Mouse (Mus musculus) cortical plate, adult 2 months (tissue): Measurements from ENCODE around the gene Abl2. TPM values are rescaled to one million over a fixed set of nuclear protein-coding genes. Genes with fewer than 3 reads are reported as not detected.

Experiments used
- H3K27ac ChIP-seq: fragments of 200-500 bp; 2 replicates; pipeline ENCODE4 v1.5.1; 2012; ENCODE audit warnings: low read length, control low read depth, inconsistent platforms; ENCODE audit not compliant: insufficient read depth
- H3K4me1 ChIP-seq: fragments of 200-500 bp; 2 replicates; pipeline ENCODE4 v1.6.1; 2011; ENCODE audit warnings: low read length; ENCODE audit not compliant: control insufficient read depth, insufficient read depth
- H3K4me3 ChIP-seq: fragments of 200-500 bp; 2 replicates; pipeline ENCODE4 v1.5.1; 2011; ENCODE audit warnings: mild to moderate bottlenecking, low read length, control low read depth; ENCODE audit not compliant: insufficient read depth
- CTCF ChIP-seq: fragments of 200-500 bp; IDR thresholded peaks from 2 replicates; pipeline ENCODE4 v1.5.1; 2011; ENCODE audit warnings: mild to moderate bottlenecking, control low read depth, low read length; ENCODE audit not compliant: insufficient read depth; ENCODE audit errors: extremely low read depth
- POLR2A ChIP-seq: fragments of 200-500 bp; IDR thresholded peaks from 2 replicates; pipeline ENCODE4 v1.6.1; 2011; ENCODE audit warnings: mild to moderate bottlenecking, low read length, control low read depth; ENCODE audit not compliant: insufficient read depth; ENCODE audit errors: extremely low read depth
- polyA plus RNA-seq: library from polyadenylated mRNA; depleted of rRNA; stranded (reverse); fragments of >200 nt; gene quantifications from 2 replicates; pipeline ENCODE4 v1.2.3, GENCODE M21; 2012

The Abl2 gene
- polyA plus RNA-seq, 1 experiment, result 16.9 TPM

DNA sequence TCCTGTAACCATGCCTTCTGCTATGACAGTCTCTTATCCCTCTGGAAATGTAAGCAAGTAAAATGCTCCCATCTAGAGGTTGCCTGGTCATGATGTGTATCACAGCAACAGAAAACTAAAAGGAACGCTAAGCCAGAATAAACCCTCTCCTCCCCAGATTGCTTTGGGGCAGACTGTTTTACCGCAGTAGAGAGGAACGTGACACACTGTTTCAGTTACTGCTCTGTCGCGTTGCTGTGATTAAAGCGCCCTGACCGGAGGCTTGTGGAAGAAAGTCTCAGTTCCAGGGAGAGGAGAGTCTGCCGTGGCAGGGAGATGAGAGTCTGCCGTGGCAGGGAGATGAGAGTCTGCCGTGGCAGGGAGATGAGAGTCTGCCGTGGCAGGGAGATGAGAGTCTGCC is 22.6 kb downstream of the Abl2 start:
- TF ChIP-seq CTCF (no peak), POLR2A (no peak)
- Histone ChIP-seq H3K4me3 (peak overlapping the region; percentile 26; the same call in 1 of the 2 replicates), H3K27ac (no peak overlapping the region), H3K4me1 (peaks cover 5% of the 10 kb centered on the region; the same call in 1 of the 2 replicates)

DNA sequence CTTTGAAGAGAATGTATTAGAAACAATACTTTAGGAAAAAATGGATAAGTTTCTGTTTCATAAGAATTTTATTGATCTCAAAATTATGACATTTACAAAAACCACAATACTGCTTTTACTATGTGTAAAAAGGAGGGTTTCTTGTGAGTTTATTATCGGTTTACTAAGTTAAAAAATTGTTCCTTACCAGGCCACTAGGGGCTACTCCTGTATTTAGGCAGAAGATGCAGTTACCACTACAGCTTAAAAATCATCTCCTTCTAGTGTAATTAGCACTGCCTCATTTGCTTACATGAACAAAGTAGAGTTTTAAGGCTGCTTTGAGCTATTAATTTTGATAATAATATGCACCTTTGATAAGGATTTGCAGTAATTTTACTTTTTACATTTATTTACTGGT is 25.6 kb downstream of the Abl2 start:
- Histone ChIP-seq H3K4me3 (no peak overlapping the region), H3K4me1 (peaks cover 5% of the 10 kb centered on the region; the same call in 1 of the 2 replicates), H3K27ac (no peak overlapping the region)
- TF ChIP-seq POLR2A, result no peak
- TF ChIP-seq CTCF, result no peak

DNA sequence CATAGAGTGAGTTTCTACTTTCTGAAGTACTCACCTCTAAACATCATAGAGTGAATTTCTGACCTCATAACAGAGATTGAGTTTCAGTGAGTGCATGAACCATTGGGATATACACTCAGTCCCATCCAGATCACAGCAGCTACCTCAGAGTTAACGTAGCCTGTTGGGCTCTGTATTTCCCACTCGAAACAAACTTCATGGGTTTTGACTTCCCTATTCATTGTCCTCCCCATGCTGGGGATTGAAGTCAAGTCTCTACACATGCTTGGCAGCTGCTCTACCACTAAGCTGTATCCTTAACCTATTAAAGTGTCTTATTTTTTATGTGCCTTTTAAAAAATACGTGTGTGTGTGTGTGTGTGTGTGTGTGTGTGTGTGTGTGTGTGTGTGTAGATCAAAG is 26.9 kb downstream of the Abl2 start:
- H3K4me3 ChIP-seq, result no peak overlapping the region
- no peak for TF ChIP-seq CTCF
- no peak for TF ChIP-seq POLR2A
- peaks cover 5% of the 10 kb centered on the region; the same call in 1 of the 2 replicates for H3K4me1 ChIP-seq
- no peak overlapping the region for H3K27ac ChIP-seq

DNA sequence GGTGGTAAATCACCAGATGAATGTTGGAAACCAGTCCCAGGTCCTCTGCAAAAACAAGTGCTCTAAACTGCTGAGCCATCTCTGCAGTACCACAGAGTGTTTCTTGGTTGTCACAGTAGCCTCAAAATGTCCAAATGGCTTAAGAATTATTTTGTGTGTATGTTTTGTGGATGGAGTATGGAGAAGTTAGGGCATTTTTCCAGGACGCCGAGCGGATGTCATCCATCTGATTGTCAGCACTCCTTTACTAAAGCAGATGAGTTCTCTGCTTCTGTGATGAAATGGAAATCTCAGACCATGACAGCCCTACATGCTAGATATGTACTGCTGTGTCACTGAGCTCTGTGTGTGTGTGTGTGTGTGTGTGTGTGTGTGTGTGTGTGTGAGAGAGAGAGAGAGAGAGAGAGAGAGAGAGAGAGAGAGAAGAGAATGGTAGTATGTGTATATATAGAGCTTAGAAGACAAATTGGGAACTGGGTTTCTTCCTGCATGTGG is 31.3 kb downstream of the Abl2 start:
- H3K27ac ChIP-seq, result no peak overlapping the region
- H3K4me1 ChIP-seq, result no peaks in the 10 kb centered on the region
- no peak overlapping the region for H3K4me3 ChIP-seq
- no peak for TF ChIP-seq POLR2A
- TF ChIP-seq CTCF, result no peak

DNA sequence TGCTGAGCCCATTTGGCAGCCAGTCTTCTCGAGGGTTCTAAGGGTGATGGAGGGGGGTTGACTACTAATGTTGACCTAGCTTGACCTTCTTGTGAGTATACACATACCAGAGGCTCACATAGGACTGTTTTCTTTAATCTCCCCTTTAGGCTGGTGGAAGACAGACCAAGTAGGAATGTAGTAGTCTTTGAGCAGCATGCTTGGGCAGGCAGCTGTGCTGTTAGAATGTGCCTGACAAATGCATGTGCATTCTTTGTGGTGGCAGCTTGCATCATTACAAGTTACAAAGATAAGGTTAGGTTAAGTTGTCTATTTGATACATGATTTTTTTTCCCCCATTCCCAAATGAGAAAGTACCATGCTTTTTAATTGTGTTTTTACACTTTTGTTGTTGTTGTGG is 31.8 kb downstream of the Abl2 start:
- H3K27ac ChIP-seq, result no peak overlapping the region
- TF ChIP-seq CTCF, result no peak
- no peak for TF ChIP-seq POLR2A
- H3K4me3 ChIP-seq, result no peak overlapping the region
- no peaks in the 10 kb centered on the region for H3K4me1 ChIP-seq

- peaks cover 2% of the 10 kb centered on the region; the same call in 1 of the 2 replicates for H3K4me1 ChIP-seq
- H3K4me3 ChIP-seq, result no peak overlapping the region
- TF ChIP-seq POLR2A, result no peak
- TF ChIP-seq CTCF, result no peak
- H3K27ac ChIP-seq, result no peak overlapping the region
These were observed 34.7 kb downstream of the Abl2 start for GRCm38 (mm10) chr1:156593267-156593666.

DNA sequence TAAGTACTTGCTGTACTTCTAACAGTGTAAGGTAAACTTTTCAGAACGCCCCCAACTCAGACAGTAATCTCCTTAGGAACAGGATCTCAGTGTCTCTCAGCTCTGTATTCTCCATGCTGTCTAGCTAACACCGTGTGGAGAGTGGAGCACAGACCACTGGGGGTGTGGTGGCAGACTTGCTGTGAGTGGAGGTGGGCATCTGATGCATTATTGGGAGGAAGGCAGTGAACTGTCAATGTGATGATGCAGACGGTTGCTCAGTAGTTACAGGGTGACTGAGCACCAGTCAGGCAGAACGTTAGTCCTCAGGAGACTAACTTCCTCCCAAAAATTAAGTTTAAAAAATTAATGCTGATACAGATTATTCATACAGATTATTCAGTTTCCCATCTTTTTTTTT is 38.5 kb downstream of the Abl2 start:
- no peak overlapping the region for H3K4me3 ChIP-seq
- H3K27ac ChIP-seq, result no peak overlapping the region
- peaks cover 2% of the 10 kb centered on the region; the same call in 1 of the 2 replicates for H3K4me1 ChIP-seq
- no peak for TF ChIP-seq CTCF
- TF ChIP-seq POLR2A, result no peak

DNA sequence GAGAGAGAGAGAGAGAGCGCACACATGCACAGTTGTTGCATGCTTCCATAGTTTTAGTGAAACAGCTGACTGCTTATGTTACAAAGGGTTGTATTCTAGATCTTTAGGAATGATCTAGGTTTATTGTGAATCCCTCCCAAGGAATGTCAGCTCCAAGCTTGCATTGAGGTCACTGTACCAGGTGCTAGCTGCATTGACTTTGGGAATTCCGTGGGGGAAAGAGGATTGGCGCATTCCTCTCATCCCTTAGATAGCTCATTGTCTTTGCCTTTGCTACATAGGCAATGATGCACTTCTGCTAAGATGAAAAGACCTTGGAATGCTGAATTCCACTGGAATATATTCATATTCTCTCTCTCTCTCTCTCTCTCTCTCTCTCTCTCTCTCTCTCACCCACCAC is 44.0 kb downstream of the Abl2 start:
- Histone ChIP-seq H3K4me3 (no peak overlapping the region), H3K27ac (no peak overlapping the region), H3K4me1 (peaks cover 2% of the 10 kb centered on the region; the same call in 1 of the 2 replicates)
- TF ChIP-seq CTCF, result no peak

GRCm38 (mm10) chr1:156605094-156605866 is 46.7 kb downstream of the Abl2 start:
- no peak overlapping the region for H3K27ac ChIP-seq
- peaks cover 2% of the 10 kb centered on the region; the same call in 1 of the 2 replicates for H3K4me1 ChIP-seq
- TF ChIP-seq POLR2A (no peak), CTCF (no peak)
- no peak overlapping the region for H3K4me3 ChIP-seq

- Histone ChIP-seq H3K4me3 (no peak overlapping the region), H3K4me1 (peaks cover 2% of the 10 kb centered on the region; the same call in 1 of the 2 replicates), H3K27ac (no peak overlapping the region)
- no peak for TF ChIP-seq POLR2A
- no peak for TF ChIP-seq CTCF
These were observed 47.4 kb downstream of the Abl2 start for GRCm38 (mm10) chr1:156605940-156606339.

- H3K4me1 ChIP-seq, result peaks cover 3% of the 10 kb centered on the region
- no peak overlapping the region for H3K27ac ChIP-seq
- TF ChIP-seq POLR2A (no peak), CTCF (no peak)
- H3K4me3 ChIP-seq, result no peak overlapping the region
These were observed 49.9 kb downstream of the Abl2 start for GRCm38 (mm10) chr1:156608496-156608895.
